Mouse (Mus musculus): ENCODE data around the gene Gm49368. TPM values are rescaled to one million over a fixed set of nuclear protein-coding genes. Genes with fewer than 3 reads are reported as not detected.
"Not testable (repeated sequence)": the region's sequence is repeated elsewhere in the genome, so short reads cannot be mapped to it uniquely, and the experiment has no call there.

The Gm49368 gene
- polyA plus RNA-seq, 1 experiment from 2014 or later = not detected

DNA sequence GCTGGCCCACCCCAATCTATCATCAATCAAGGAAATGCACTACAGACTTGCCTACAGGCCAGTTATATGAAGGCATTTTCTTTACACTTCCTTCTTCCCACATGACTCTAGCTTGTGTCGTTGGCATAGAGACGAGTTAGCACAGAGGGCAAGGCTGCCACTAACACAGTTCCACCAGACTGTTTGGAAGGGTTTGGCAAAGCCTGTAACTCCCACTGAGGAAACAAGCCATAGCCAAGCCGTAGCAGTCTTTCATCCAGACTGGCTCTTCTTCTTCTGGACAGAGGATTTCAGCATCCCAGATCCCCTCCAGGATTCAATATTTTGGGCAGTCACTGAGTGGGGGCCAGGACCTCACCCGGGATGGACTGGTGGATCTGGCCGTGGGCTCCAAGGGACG, 77.1 kb downstream of the Gm49368 start:
- Histone ChIP-seq H3K4me2 (no peak overlapping the region), H3K27me3 (replicated peaks) (no peaks in the 10 kb centered on the region), H3K4me1 (no peaks in the 10 kb centered on the region), H3K4me3 (replicated peaks) (no peak overlapping the region), H3K36me3 (no peaks in the 10 kb centered on the region), H3K27ac (replicated peaks) (no peak overlapping the region), H3K9ac (replicated peaks) (no peak overlapping the region), H3K9me3 (replicated peaks) (no peaks in the 10 kb centered on the region)
- ATAC-seq (ENCODE audit: low FRiP score) = no peak
- 98% methylated on average over 6 of the region's 6 CpGs for WGBS

GRCm38 (mm10) chr7:128150970-128151369, 88.5 kb downstream of the Gm49368 start:
- no peaks in the 10 kb centered on the region for H3K36me3 ChIP-seq
- no peak for ATAC-seq (ENCODE audit: low FRiP score)
- no peak overlapping the region for H3K4me2 ChIP-seq
- H3K4me3 ChIP-seq (replicated peaks) = no peak overlapping the region
- H3K27ac ChIP-seq (replicated peaks) = no peak overlapping the region
- 42% methylated on average over 8 of the region's 8 CpGs for WGBS
- no peak overlapping the region for H3K9ac ChIP-seq (replicated peaks)
- H3K27me3 ChIP-seq (replicated peaks) = no peaks in the 10 kb centered on the region
- no peaks in the 10 kb centered on the region for H3K4me1 ChIP-seq
- H3K9me3 ChIP-seq (replicated peaks) = no peaks in the 10 kb centered on the region

- no peaks in the 10 kb centered on the region for H3K4me1 ChIP-seq
- H3K27ac ChIP-seq (replicated peaks) = no peak within 1 kb of the TSS
- no peak within 1 kb of the TSS for H3K9ac ChIP-seq (replicated peaks)
- H3K9me3 ChIP-seq (replicated peaks) = no peaks in the 10 kb centered on the region
- H3K27me3 ChIP-seq (replicated peaks) = no peaks in the 10 kb centered on the region
- no peaks in the 10 kb centered on the region for H3K36me3 ChIP-seq
- WGBS = 95% methylated on average over 21 of the region's 21 CpGs
- H3K4me3 ChIP-seq (replicated peaks) = no peak within 1 kb of the TSS
- no peak for ATAC-seq (ENCODE audit: low FRiP score)
- no peak within 1 kb of the TSS for H3K4me2 ChIP-seq
These were observed 91.6 kb downstream of the Gm49368 start, which contains the start of gene Itgad for GRCm38 (mm10) chr7:128154076-128154475. Gene Itgad, plus strand, starts transcription at chr7:128154376.

- Histone ChIP-seq H3K36me3 (no peaks in the 10 kb centered on the region), H3K27me3 (replicated peaks) (no peaks in the 10 kb centered on the region), H3K4me1 (no peaks in the 10 kb centered on the region), H3K4me2 (no peak overlapping the region), H3K27ac (replicated peaks) (no peak overlapping the region), H3K9ac (replicated peaks) (no peak overlapping the region), H3K4me3 (replicated peaks) (no peak overlapping the region), H3K9me3 (replicated peaks) (no peaks in the 10 kb centered on the region)
- WGBS = 76% methylated on average over 10 of the region's 10 CpGs
- no peak for ATAC-seq (ENCODE audit: low FRiP score)
These were observed 92.4 kb downstream of the Gm49368 start for GRCm38 (mm10) chr7:128154924-128155323.

DNA sequence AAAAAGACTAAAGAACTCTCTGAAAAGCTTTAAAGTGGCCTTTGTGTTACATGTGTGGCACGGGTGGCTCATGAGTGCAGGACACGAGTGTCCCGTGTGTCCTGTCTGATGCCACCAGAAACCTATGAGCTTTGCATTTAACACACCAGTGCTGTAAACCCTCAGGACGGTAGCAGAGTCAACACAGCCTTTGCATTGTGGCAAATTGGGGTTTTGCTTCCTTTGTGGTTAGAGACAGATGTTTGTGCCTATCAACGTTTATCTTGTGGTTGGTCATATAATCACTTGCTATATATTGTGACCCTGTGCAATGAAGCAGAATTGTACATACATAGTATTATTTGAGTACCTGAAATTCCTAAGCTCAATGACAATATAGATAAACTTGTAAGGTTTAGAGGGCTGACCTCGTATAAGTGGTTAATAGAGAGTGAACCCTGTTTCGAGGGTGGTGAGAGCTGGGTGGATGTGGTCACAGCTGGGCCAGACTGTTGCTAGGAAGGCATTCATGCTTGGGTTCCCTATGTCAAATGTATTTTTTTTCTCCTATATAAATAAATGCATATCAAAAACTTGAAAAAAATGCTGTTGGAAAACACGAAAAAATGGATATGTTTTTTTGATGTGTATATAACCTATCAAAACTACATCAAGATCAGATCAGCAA, 96.3 kb downstream of the Gm49368 start:
- not testable (repeated sequence) for H3K27me3 ChIP-seq (replicated peaks); H3K9me3 ChIP-seq (replicated peaks); H3K4me1 ChIP-seq; ATAC-seq (ENCODE audit: low FRiP score); H3K4me2 ChIP-seq; H3K27ac ChIP-seq (replicated peaks); H3K9ac ChIP-seq (replicated peaks); H3K36me3 ChIP-seq; H3K4me3 ChIP-seq (replicated peaks)
- WGBS = 74% methylated on average over 8 of the region's 8 CpGs

DNA sequence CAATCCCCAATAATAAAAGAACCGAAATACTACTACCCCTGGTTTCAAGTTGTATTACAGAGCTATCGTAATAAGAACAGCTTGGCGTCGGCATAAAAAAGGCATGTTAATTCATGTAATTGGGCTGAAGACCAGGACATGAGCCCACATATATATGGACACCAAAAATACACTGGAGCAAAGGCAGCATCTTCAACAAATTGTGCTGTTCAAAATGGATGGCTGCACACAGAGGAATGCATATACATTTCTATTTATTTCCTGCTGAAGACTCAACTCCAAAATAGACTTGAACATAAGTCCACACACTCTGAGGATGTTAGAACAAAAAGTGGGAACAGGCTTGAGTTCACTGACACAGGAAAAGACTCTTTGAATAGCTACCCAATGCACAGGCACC, 101.5 kb downstream of the Gm49368 start:
- Histone ChIP-seq H3K4me2 (no peak overlapping the region), H3K27me3 (replicated peaks) (no peaks in the 10 kb centered on the region), H3K4me3 (replicated peaks) (no peak overlapping the region), H3K36me3 (no peaks in the 10 kb centered on the region), H3K27ac (replicated peaks) (no peak overlapping the region), H3K4me1 (no peaks in the 10 kb centered on the region), H3K9ac (replicated peaks) (no peak overlapping the region), H3K9me3 (replicated peaks) (no peaks in the 10 kb centered on the region)
- WGBS = 97% methylated on average over 4 of the region's 4 CpGs
- ATAC-seq (ENCODE audit: low FRiP score) = no peak

DNA sequence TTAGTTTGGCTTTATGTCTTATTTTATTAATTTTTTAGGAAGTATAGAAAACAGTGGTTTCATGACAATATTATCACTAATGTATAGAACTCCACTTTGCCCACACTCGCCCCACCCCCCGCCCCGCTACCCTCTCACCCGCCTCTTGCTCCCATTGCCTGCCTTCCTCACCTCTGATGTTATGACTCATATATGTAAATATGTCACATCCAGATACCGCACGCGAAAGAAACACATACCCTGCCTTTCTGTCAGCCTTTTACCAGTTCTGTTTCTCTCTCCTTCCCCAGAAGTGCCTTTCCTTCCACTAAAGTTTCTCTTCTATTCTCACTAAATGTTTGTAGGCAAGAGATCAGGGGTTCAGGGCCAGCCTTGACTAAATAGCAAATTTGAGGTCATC, 103.9 kb downstream of the Gm49368 start:
- Histone ChIP-seq H3K9me3 (replicated peaks) (no peaks in the 10 kb centered on the region), H3K9ac (replicated peaks) (no peak overlapping the region), H3K4me2 (no peak overlapping the region), H3K4me1 (no peaks in the 10 kb centered on the region), H3K27ac (replicated peaks) (no peak overlapping the region), H3K27me3 (replicated peaks) (no peaks in the 10 kb centered on the region), H3K36me3 (no peaks in the 10 kb centered on the region), H3K4me3 (replicated peaks) (no peak overlapping the region)
- ATAC-seq (ENCODE audit: low FRiP score) = no peak
- 95% methylated on average over 7 of the region's 7 CpGs for whole genome bisulfite sequencing

- whole genome bisulfite sequencing = 71% methylated on average over 3 of the region's 3 CpGs
- H3K27me3 ChIP-seq (replicated peaks) = no peaks in the 10 kb centered on the region
These were observed 107.5 kb downstream of the Gm49368 start for GRCm38 (mm10) chr7:128169996-128170395.

More at GRCm38 (mm10) chr7:128169996-128170395, 107.5 kb downstream of the Gm49368 start:
- no peak for ATAC-seq (ENCODE audit: low FRiP score)
- no peaks in the 10 kb centered on the region for H3K9me3 ChIP-seq (replicated peaks)
- no peak overlapping the region for H3K4me3 ChIP-seq (replicated peaks)
- H3K9ac ChIP-seq (replicated peaks) = no peak overlapping the region
- H3K4me1 ChIP-seq = no peaks in the 10 kb centered on the region
- no peak overlapping the region for H3K4me2 ChIP-seq
- no peak overlapping the region for H3K27ac ChIP-seq (replicated peaks)
- H3K36me3 ChIP-seq = no peaks in the 10 kb centered on the region

Other genes starting within 250 kb of the Gm49368 start
- 20.2 and 25.4 TPM in 2 replicates for gene Stx4a, start 238.4 kb upstream of the Gm49368 start, polyA plus RNA-seq (2015; fragmentation: Nextera tagmentation; extraction: Ambion mirVana)
- gene Stx1b, start 238.1 kb upstream of the Gm49368 start, polyA plus RNA-seq (2015; fragmentation: Nextera tagmentation; extraction: Ambion mirVana) = 66.0 and 70.8 TPM in 2 replicates
- 7.0 and 8.6 TPM in 2 replicates for gene Zfp646, start 186.5 kb upstream of the Gm49368 start, polyA plus RNA-seq (2015; fragmentation: Nextera tagmentation; extraction: Ambion mirVana)
- gene Zfp668, start 185.9 kb upstream of the Gm49368 start, polyA plus RNA-seq (2015; fragmentation: Nextera tagmentation; extraction: Ambion mirVana) = 28.9 and 30.4 TPM in 2 replicates
- 1.1 and 1.2 TPM in 2 replicates for gene Prss53, start 171.7 kb upstream of the Gm49368 start, polyA plus RNA-seq (2015; fragmentation: Nextera tagmentation; extraction: Ambion mirVana)
- gene Gm21974, start 167.2 kb upstream of the Gm49368 start, polyA plus RNA-seq (2015; fragmentation: Nextera tagmentation; extraction: Ambion mirVana) = not detected in 2 replicates
- gene Vkorc1, start 167.1 kb upstream of the Gm49368 start, polyA plus RNA-seq (2015; fragmentation: Nextera tagmentation; extraction: Ambion mirVana) = 86.2 and 96.0 TPM in 2 replicates
- 58.2 and 66.7 TPM in 2 replicates for gene Bckdk, start 158.6 kb upstream of the Gm49368 start, polyA plus RNA-seq (2015; fragmentation: Nextera tagmentation; extraction: Ambion mirVana)
- 41.3 and 46.1 TPM in 2 replicates for gene Kat8, start 150.2 kb upstream of the Gm49368 start, polyA plus RNA-seq (2015; fragmentation: Nextera tagmentation; extraction: Ambion mirVana)
- gene Prss8, start 132.6 kb upstream of the Gm49368 start, polyA plus RNA-seq (2015; fragmentation: Nextera tagmentation; extraction: Ambion mirVana) = 0.40 and 5.1 TPM in 2 replicates
- gene Prss36, start 116.0 kb upstream of the Gm49368 start, polyA plus RNA-seq (2015; fragmentation: Nextera tagmentation; extraction: Ambion mirVana) = 13.9 and 16.2 TPM in 2 replicates
- gene Fus, start 95.2 kb upstream of the Gm49368 start, polyA plus RNA-seq (2015; fragmentation: Nextera tagmentation; extraction: Ambion mirVana) = 357 and 362 TPM in 2 replicates
- gene Pycard, start 68.8 kb upstream of the Gm49368 start, polyA plus RNA-seq (2015; fragmentation: Nextera tagmentation; extraction: Ambion mirVana) = 8.0 and 46.9 TPM in 2 replicates
- gene Trim72, start 58.7 kb upstream of the Gm49368 start, polyA plus RNA-seq (2015; fragmentation: Nextera tagmentation; extraction: Ambion mirVana) = 0.31 and 0.40 TPM in 2 replicates
- 1.2 and 1.7 TPM in 2 replicates for gene Itgam, start within 50 bp of the Gm49368 start, polyA plus RNA-seq (2015; fragmentation: Nextera tagmentation; extraction: Ambion mirVana)
- 0.08 and 0.19 TPM in 2 replicates for gene Itgax, start 66.9 kb downstream of the Gm49368 start, polyA plus RNA-seq (2015; fragmentation: Nextera tagmentation; extraction: Ambion mirVana)
- 0.04 and 0.23 TPM in 2 replicates for gene Itgad, start 91.7 kb downstream of the Gm49368 start, polyA plus RNA-seq (2015; fragmentation: Nextera tagmentation; extraction: Ambion mirVana)
- gene Cox6a2, start 143.7 kb downstream of the Gm49368 start, polyA plus RNA-seq (2015; fragmentation: Nextera tagmentation; extraction: Ambion mirVana) = 4.3 and 8.2 TPM in 2 replicates
- 13.8 and 14.0 TPM in 2 replicates for gene Armc5, start 174.7 kb downstream of the Gm49368 start, polyA plus RNA-seq (2015; fragmentation: Nextera tagmentation; extraction: Ambion mirVana)
- 6.4 and 6.6 TPM in 2 replicates for gene 9130023H24Rik, start 175.3 kb downstream of the Gm49368 start, polyA plus RNA-seq (2015; fragmentation: Nextera tagmentation; extraction: Ambion mirVana)
- 28.4 and 50.2 TPM in 2 replicates for gene Tgfb1i1, start 184.1 kb downstream of the Gm49368 start, polyA plus RNA-seq (2015; fragmentation: Nextera tagmentation; extraction: Ambion mirVana)
- gene Slc5a2, start 203.0 kb downstream of the Gm49368 start, polyA plus RNA-seq (2015; fragmentation: Nextera tagmentation; extraction: Ambion mirVana) = 0.10 TPM in 1 of 2 replicates, not detected in the other
- gene BC017158, start 235.5 kb downstream of the Gm49368 start, polyA plus RNA-seq (2015; fragmentation: Nextera tagmentation; extraction: Ambion mirVana) = 22.7 and 25.7 TPM in 2 replicates

Measured in neural tube, embryonic 15.5 days (tissue).